Comparison of ENCODE assay signal across 8 mouse cellular contexts in the genomic region with DNA sequence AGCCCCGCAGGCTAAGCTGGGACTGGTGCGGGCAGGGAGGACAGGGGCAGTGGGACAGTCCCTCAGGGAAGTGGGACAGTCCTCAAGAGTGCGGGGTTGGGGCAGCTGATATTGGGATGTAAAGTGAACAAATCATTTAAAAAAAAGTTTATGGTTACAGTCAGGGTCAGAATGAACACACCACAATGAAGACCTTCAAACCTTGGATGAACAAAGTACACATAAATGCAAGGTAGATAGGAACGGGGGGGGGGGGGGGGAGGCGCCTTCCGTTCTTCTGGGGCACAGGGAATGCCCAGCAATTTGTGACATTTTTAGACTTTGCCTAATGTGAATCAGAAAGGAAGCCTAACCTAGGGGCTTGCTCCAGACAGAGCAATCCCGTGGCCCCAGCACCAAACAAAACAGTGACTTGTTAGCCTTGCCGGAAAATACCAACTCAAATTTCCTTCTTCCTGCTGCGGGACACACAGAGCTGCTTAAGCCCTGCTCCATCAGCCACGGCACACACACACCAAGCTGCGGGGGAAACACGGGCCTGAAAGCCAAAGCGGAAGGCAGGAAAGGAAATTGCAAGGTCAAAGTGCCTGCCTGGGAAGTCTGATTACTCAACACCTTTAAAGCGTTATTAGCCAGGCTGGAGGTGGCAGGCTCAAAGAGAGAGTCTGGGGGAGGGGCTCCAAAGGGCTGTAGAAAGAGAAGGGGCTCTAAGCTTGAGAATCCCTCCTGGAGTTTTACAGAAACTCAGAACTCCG.
DNase-seq lines count a peak whose midpoint lies in the region; ATAC-seq and TF ChIP-seq lines count a peak whose summit lies in the region.

No protein-coding gene starts in this region.

- peak overlapping the region; percentile 26; the same call in 1 of the 2 replicates for H3K9ac ChIP-seq in heart, embryonic 15.5 days
- H3K9ac ChIP-seq in stomach, postnatal 0 days (ENCODE audit: low read length): no peak overlapping the region

- H3K27ac ChIP-seq in heart, embryonic 15.5 days: no peak overlapping the region
- no peak overlapping the region for H3K27ac ChIP-seq in stomach, postnatal 0 days (replicated peaks)
- H3K27ac ChIP-seq in layer of hippocampus, adult 2 months: no peak overlapping the region

- DNase-seq in 416B (ENCODE audit: low read depth): peak; percentile 85
- peak; percentile 75 for DNase-seq in embryo, embryonic 10 days (ENCODE audit: low spot score)
- DNase-seq in kidney, postnatal 25 days: peak; percentile 76 to 89
- DNase-seq in stomach, postnatal 0 days (ENCODE audit: low spot score): peak; percentile 50
- DNase-seq in cerebellum, adult 18-20 months: no peak
- DNase-seq in layer of hippocampus, adult 2 months (ENCODE audit: low spot score in 2 of 2): no peak

- peaks cover 38% of the 10 kb centered on the region for H3K4me1 ChIP-seq in heart, embryonic 15.5 days (replicated peaks)
- 0 out of 2 replicates have a peak, but pooled peaks cover 2% of the 10 kb centered on the region for H3K4me1 ChIP-seq in stomach, postnatal 0 days (replicated peaks; ENCODE audit: control insufficient read depth, insufficient read depth)

- H3K4me3 ChIP-seq in heart, embryonic 15.5 days: peak overlapping the region; percentile 18; the same call in 1 of the 2 replicates
- H3K4me3 ChIP-seq in stomach, postnatal 0 days (ENCODE audit: low read depth, low read length): no peak overlapping the region
- H3K4me3 ChIP-seq in layer of hippocampus, adult 2 months: no peak overlapping the region

- H3K4me2 ChIP-seq in heart, embryonic 15.5 days: peak overlapping the region; percentile 53
- peak overlapping the region; percentile 32; the same call in 1 of the 2 replicates for H3K4me2 ChIP-seq in stomach, postnatal 0 days (replicated peaks; ENCODE audit: low read depth)

- no peak for TF ChIP-seq EP300 in stomach, postnatal 0 days (optimal IDR thresholded peaks at IDR 0.05)

- no peak for TF ChIP-seq CTCF in stomach, postnatal 0 days (IDR thresholded peaks at IDR 0.05; ENCODE audit: low read depth)
- TF ChIP-seq CTCF in layer of hippocampus, adult 2 months (conservative IDR thresholded peaks at IDR 0.05): no peak

- no peak; the same call in 1 of the 2 replicates for ATAC-seq in heart, embryonic 15.5 days (replicated peaks; ENCODE audit: insufficient number of reproducible peaks, insufficient read depth, low FRiP score, low read depth)
- ATAC-seq in megakaryocyte, adult 5-6 weeks (ENCODE audit: poor library complexity, severe bottlenecking): peak; percentile 68
- peak; percentile 60; the same call in 1 of the 2 replicates for ATAC-seq in stomach, postnatal 0 days (ENCODE audit: low FRiP score, low TSS enrichment)

- no peaks in the 10 kb centered on the region for H3K27me3 ChIP-seq in heart, embryonic 15.5 days
- H3K27me3 ChIP-seq in stomach, postnatal 0 days (ENCODE audit: control insufficient read depth, insufficient read depth, low read length): no peaks in the 10 kb centered on the region

- WGBS in heart, embryonic 15.5 days: 24% methylated on average over 14 of the region's 15 CpGs
- WGBS in stomach, postnatal 0 days: 27% methylated on average over 14 of the region's 15 CpGs

- H3K36me3 ChIP-seq in heart, embryonic 15.5 days: no peaks in the 10 kb centered on the region
- H3K36me3 ChIP-seq in stomach, postnatal 0 days (ENCODE audit: control insufficient read depth, insufficient read depth, low read length): no peaks in the 10 kb centered on the region

- H3K9me3 ChIP-seq in heart, embryonic 15.5 days (replicated peaks): no peaks in the 10 kb centered on the region; the same call in 1 of the 2 replicates
- H3K9me3 ChIP-seq in stomach, postnatal 0 days (ENCODE audit: control insufficient read depth, low read length): no peaks in the 10 kb centered on the region

Comparison
In these comparisons a context has a peak if more than half of its experiments do, and no peak if none do; other contexts are left out.
1. DNase-seq: peak in 416B (single experiment), embryo, embryonic 10 days (single experiment), kidney, postnatal 25 days (2 of 2) and stomach, postnatal 0 days (single experiment); none in cerebellum, adult 18-20 months (0 of 2) and layer of hippocampus, adult 2 months (0 of 2).